Comparison of ENCODE assay signal across 19 mouse cellular contexts in the genomic region with DNA sequence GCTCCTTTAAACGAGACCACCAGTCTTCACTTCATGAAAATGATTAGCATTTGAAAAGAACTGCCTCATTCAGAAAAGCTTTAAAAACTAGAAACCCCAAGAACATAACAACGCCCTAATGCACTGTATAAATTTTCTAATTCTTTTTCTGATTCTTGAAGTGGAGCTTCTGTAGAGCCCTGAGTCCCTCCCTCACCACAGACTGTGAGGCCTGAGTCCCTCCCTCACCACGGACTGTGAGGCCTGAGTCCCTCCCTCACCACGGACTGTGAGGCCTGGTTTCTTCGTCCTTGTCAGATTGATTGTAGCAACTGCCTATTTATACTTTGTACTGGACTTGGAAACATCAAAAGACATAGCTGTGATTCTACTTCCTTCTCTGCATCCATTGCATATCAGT.
DNase-seq lines count a peak whose midpoint lies in the region; ATAC-seq and TF ChIP-seq lines count a peak whose summit lies in the region.
"Had no signal": no experiment of that assay in that cellular context is flagged by ENCODE, and none has a peak within 500 bp of the region (broad histone marks: within the 10 kb centered on the region; RNA-seq: fewer than 3 reads in every experiment).

No protein-coding gene starts in this region.

- H3K4me2 ChIP-seq in forebrain, embryonic 12.5 days: no peak overlapping the region
- no peak overlapping the region for H3K4me2 ChIP-seq in forebrain, postnatal 0 days (ENCODE audit: low read depth)
- H3K4me2 ChIP-seq in midbrain, embryonic 11.5 days: no peak overlapping the region
- H3K4me2 ChIP-seq in midbrain, embryonic 15.5 days: no peak overlapping the region
- H3K4me2 ChIP-seq in forebrain, embryonic 15.5 days (replicated peaks): no peak overlapping the region
- H3K4me2 ChIP-seq: embryonic facial prominence, embryonic 13.5 days; heart, embryonic 11.5 days; heart, embryonic 15.5 days; hindbrain, embryonic 15.5 days had no signal

- no peak for DNase-seq in forebrain, postnatal 0 days
- no peak for DNase-seq in midbrain, embryonic 11.5 days (ENCODE audit: low spot score, missing footprints)
- DNase-seq in frontal cortex, postnatal 25 days (ENCODE audit: low spot score in 2 of 2): no peak
- DNase-seq in frontal cortex, postnatal 36 days (ENCODE audit: low spot score in 2 of 2): no peak
- DNase-seq: adrenal gland, postnatal 10 days; cerebellum, adult 18-20 months; cerebellum, adult 9-11 months; cerebellum, postnatal 36 days; gastrocnemius, postnatal 36 days; heart, adult 18-20 months; heart, postnatal 14 days had no signal

- 13% methylated on average over 5 of the region's 5 CpGs for WGBS in forebrain, embryonic 12.5 days
- WGBS in forebrain, postnatal 0 days: 10% methylated on average over 5 of the region's 5 CpGs
- 17% methylated on average over 5 of the region's 5 CpGs for WGBS in midbrain, embryonic 11.5 days
- 11% methylated on average over 5 of the region's 5 CpGs for WGBS in midbrain, embryonic 15.5 days
- 10% methylated on average over 5 of the region's 5 CpGs for WGBS in forebrain, embryonic 15.5 days

- no peak overlapping the region for H3K9ac ChIP-seq in forebrain, embryonic 12.5 days
- no peak overlapping the region for H3K9ac ChIP-seq in forebrain, postnatal 0 days
- H3K9ac ChIP-seq in midbrain, embryonic 11.5 days (ENCODE audit: low read length): no peak overlapping the region
- H3K9ac ChIP-seq in midbrain, embryonic 15.5 days: no peak overlapping the region
- H3K9ac ChIP-seq in forebrain, embryonic 15.5 days (replicated peaks): no peak overlapping the region
- H3K9ac ChIP-seq: embryonic facial prominence, embryonic 13.5 days; heart, embryonic 15.5 days; hindbrain, embryonic 15.5 days had no signal

- no peaks in the 10 kb centered on the region for H3K36me3 ChIP-seq in forebrain, embryonic 12.5 days (replicated peaks)
- no peaks in the 10 kb centered on the region for H3K36me3 ChIP-seq in forebrain, postnatal 0 days (ENCODE audit: insufficient read depth)
- no peaks in the 10 kb centered on the region for H3K36me3 ChIP-seq in midbrain, embryonic 11.5 days (ENCODE audit: control insufficient read depth, insufficient read depth, low read length)
- no peaks in the 10 kb centered on the region for H3K36me3 ChIP-seq in midbrain, embryonic 15.5 days (replicated peaks)
- H3K36me3 ChIP-seq in forebrain, embryonic 15.5 days: no peaks in the 10 kb centered on the region
- H3K36me3 ChIP-seq: embryonic facial prominence, embryonic 13.5 days; heart, embryonic 15.5 days; hindbrain, embryonic 15.5 days had no signal

- no peak overlapping the region for H3K4me3 ChIP-seq in forebrain, embryonic 12.5 days (replicated peaks)
- no peak overlapping the region for H3K4me3 ChIP-seq in forebrain, postnatal 0 days (ENCODE audit: low read depth, low read length)
- no peak overlapping the region for H3K4me3 ChIP-seq in midbrain, embryonic 11.5 days (ENCODE audit: low read depth, low read length)
- no peak overlapping the region for H3K4me3 ChIP-seq in midbrain, embryonic 15.5 days
- no peak overlapping the region for H3K4me3 ChIP-seq in forebrain, embryonic 15.5 days
- H3K4me3 ChIP-seq: embryonic facial prominence, embryonic 13.5 days; heart, embryonic 15.5 days; hindbrain, embryonic 15.5 days had no signal

- H3K9me3 ChIP-seq in forebrain, embryonic 12.5 days: no peaks in the 10 kb centered on the region
- H3K9me3 ChIP-seq in forebrain, postnatal 0 days (ENCODE audit: low read length): no peaks in the 10 kb centered on the region
- no peaks in the 10 kb centered on the region for H3K9me3 ChIP-seq in midbrain, embryonic 11.5 days (ENCODE audit: control insufficient read depth, low read length)
- no peaks in the 10 kb centered on the region for H3K9me3 ChIP-seq in midbrain, embryonic 15.5 days
- H3K9me3 ChIP-seq in forebrain, embryonic 15.5 days: no peaks in the 10 kb centered on the region
- H3K9me3 ChIP-seq: embryonic facial prominence, embryonic 13.5 days; heart, embryonic 15.5 days; hindbrain, embryonic 15.5 days had no signal

- H3K27me3 ChIP-seq in forebrain, embryonic 12.5 days: no peaks in the 10 kb centered on the region
- no peaks in the 10 kb centered on the region for H3K27me3 ChIP-seq in forebrain, postnatal 0 days (ENCODE audit: insufficient read depth, low read length)
- H3K27me3 ChIP-seq in midbrain, embryonic 11.5 days (ENCODE audit: control insufficient read depth, insufficient read depth, low read length): no peaks in the 10 kb centered on the region
- H3K27me3 ChIP-seq in midbrain, embryonic 15.5 days (replicated peaks): no peaks in the 10 kb centered on the region
- H3K27me3 ChIP-seq in forebrain, embryonic 15.5 days: no peaks in the 10 kb centered on the region
- H3K27me3 ChIP-seq: embryonic facial prominence, embryonic 13.5 days; heart, embryonic 15.5 days; hindbrain, embryonic 15.5 days had no signal

- TF ChIP-seq CTCF in forebrain, postnatal 0 days (IDR thresholded peaks at IDR 0.05; ENCODE audit: low read depth): no peak

- H3K4me1 ChIP-seq in forebrain, embryonic 12.5 days: peaks cover 8% of the 10 kb centered on the region
- no peaks in the 10 kb centered on the region for H3K4me1 ChIP-seq in forebrain, postnatal 0 days (ENCODE audit: insufficient read depth)
- peaks cover 4% of the 10 kb centered on the region; the same call in 1 of the 2 replicates for H3K4me1 ChIP-seq in midbrain, embryonic 11.5 days (ENCODE audit: control insufficient read depth, insufficient read depth, low read length)
- H3K4me1 ChIP-seq in midbrain, embryonic 15.5 days: peaks cover 4% of the 10 kb centered on the region; the same call in 1 of the 2 replicates
- H3K4me1 ChIP-seq in forebrain, embryonic 15.5 days: peaks cover 13% of the 10 kb centered on the region
- H3K4me1 ChIP-seq: embryonic facial prominence, embryonic 13.5 days had no signal

- H3K27ac ChIP-seq in forebrain, embryonic 12.5 days: no peak overlapping the region
- no peak overlapping the region for H3K27ac ChIP-seq in forebrain, postnatal 0 days (ENCODE audit: low read depth, low read length)
- no peak overlapping the region for H3K27ac ChIP-seq in midbrain, embryonic 11.5 days (ENCODE audit: low read depth, low read length)
- no peak overlapping the region for H3K27ac ChIP-seq in midbrain, embryonic 15.5 days
- H3K27ac ChIP-seq in forebrain, embryonic 15.5 days (replicated peaks): no peak overlapping the region
- H3K27ac ChIP-seq: embryonic facial prominence, embryonic 13.5 days; heart, embryonic 15.5 days; hindbrain, embryonic 15.5 days had no signal

- ATAC-seq in forebrain, embryonic 12.5 days (ENCODE audit: low FRiP score): peak; percentile 72; the same call in 1 of the 2 replicates
- ATAC-seq in forebrain, postnatal 0 days: no peak
- ATAC-seq in midbrain, embryonic 11.5 days (ENCODE audit: low FRiP score): peak; percentile 76
- no peak for ATAC-seq in midbrain, embryonic 15.5 days (replicated peaks)
- ATAC-seq in forebrain, embryonic 15.5 days (replicated peaks): peak; percentile 69
- ATAC-seq: intestine, embryonic 16.5 days had no signal

Comparison
In these comparisons a context has a peak if more than half of its experiments do, and no peak if none do; other contexts are left out.
1. ATAC-seq: peak in forebrain, embryonic 12.5 days (single experiment), midbrain, embryonic 11.5 days (single experiment) and forebrain, embryonic 15.5 days (single experiment); none in forebrain, postnatal 0 days (single experiment) and midbrain, embryonic 15.5 days (single experiment).